In the genomic region with DNA sequence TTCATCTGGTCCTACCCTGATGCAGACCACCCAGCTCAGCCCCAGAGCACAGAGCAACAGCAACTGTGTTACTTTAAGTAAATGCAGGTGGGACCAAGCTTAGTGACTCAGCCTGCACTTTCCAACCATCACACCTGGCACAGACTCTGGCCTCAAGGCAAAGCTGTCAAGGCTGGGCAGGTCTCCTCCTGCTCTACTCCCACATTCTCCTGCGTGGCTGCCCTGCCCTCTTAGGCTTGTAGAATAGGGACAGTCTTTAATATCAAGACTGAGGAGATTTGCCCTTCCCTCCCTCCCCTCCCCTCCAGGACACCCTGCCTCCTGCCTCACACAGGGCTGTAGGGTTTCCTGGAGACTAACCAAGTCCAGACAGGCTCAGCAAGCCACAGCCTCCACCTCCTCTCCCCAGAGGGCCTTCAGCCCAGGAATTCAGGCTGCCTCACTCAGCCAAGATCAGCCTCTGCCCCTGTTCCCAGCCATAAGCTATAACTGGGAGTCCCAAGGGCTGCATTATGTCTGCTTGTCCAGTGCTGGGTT, we compare ENCODE assay signal across 14 mouse cellular contexts. TPM values are rescaled to one million over a fixed set of nuclear protein-coding genes. Genes with fewer than 3 reads are reported as not detected.
DNase-seq lines count a peak whose midpoint lies in the region; ATAC-seq and TF ChIP-seq lines count a peak whose summit lies in the region.
"Had no signal": no experiment of that assay in that cellular context is flagged by ENCODE, and none has a peak within 500 bp of the region (broad histone marks: within the 10 kb centered on the region; RNA-seq: fewer than 3 reads in every experiment).

No protein-coding gene starts in this region.

- no peak for TF ChIP-seq EP300 in stomach, postnatal 0 days (optimal IDR thresholded peaks at IDR 0.05)

- H3K4me1 ChIP-seq in lung, embryonic 14.5 days (ENCODE audit: insufficient read depth) = no peaks in the 10 kb centered on the region
- 0 out of 2 replicates have a peak, but pooled peaks cover 6% of the 10 kb centered on the region for H3K4me1 ChIP-seq in intestine, embryonic 15.5 days (replicated peaks)
- H3K4me1 ChIP-seq in stomach, postnatal 0 days (replicated peaks; ENCODE audit: control insufficient read depth, insufficient read depth) = peaks cover 3% of the 10 kb centered on the region; the same call in 1 of the 2 replicates
- no peaks in the 10 kb centered on the region for H3K4me1 ChIP-seq in liver, embryonic 11.5 days (replicated peaks; ENCODE audit: control insufficient read depth, insufficient read depth, low read length)

- WGBS in lung, embryonic 14.5 days = 62% methylated on average over 1 of the region's 1 CpGs
- 24% methylated on average over 1 of the region's 1 CpGs for WGBS in intestine, embryonic 15.5 days
- 25% methylated on average over 1 of the region's 1 CpGs for WGBS in stomach, postnatal 0 days
- WGBS in liver, embryonic 11.5 days = 29% methylated on average over 1 of the region's 1 CpGs

- no peak overlapping the region for H3K9ac ChIP-seq in lung, embryonic 14.5 days
- H3K9ac ChIP-seq in intestine, embryonic 15.5 days = no peak overlapping the region
- no peak overlapping the region for H3K9ac ChIP-seq in stomach, postnatal 0 days (ENCODE audit: low read length)
- no peak overlapping the region for H3K9ac ChIP-seq in liver, embryonic 11.5 days (ENCODE audit: low read depth, low read length)
- H3K9ac ChIP-seq: liver, embryonic 14.5 days had no signal

- H3K4me3 ChIP-seq in lung, embryonic 14.5 days (ENCODE audit: low read depth, low read length) = no peak overlapping the region
- H3K4me3 ChIP-seq in intestine, embryonic 15.5 days (replicated peaks) = no peak overlapping the region
- H3K4me3 ChIP-seq in stomach, postnatal 0 days (ENCODE audit: low read depth, low read length) = no peak overlapping the region
- H3K4me3 ChIP-seq in liver, embryonic 11.5 days (ENCODE audit: low read depth, low read length) = no peak overlapping the region
- H3K4me3 ChIP-seq: myocyte had no signal

- no peak overlapping the region for H3K27ac ChIP-seq in lung, embryonic 14.5 days (ENCODE audit: low read depth)
- peak overlapping the region; percentile 42; the same call in 1 of the 2 replicates for H3K27ac ChIP-seq in intestine, embryonic 15.5 days
- H3K27ac ChIP-seq in stomach, postnatal 0 days (replicated peaks) = peak overlapping the region; percentile 84
- H3K27ac ChIP-seq in liver, embryonic 11.5 days (ENCODE audit: low read depth, low read length) = no peak overlapping the region
- H3K27ac ChIP-seq: liver, embryonic 14.5 days had no signal

- no peaks in the 10 kb centered on the region for H3K36me3 ChIP-seq in lung, embryonic 14.5 days (ENCODE audit: insufficient read depth)
- H3K36me3 ChIP-seq in intestine, embryonic 15.5 days = no peaks in the 10 kb centered on the region
- no peaks in the 10 kb centered on the region for H3K36me3 ChIP-seq in stomach, postnatal 0 days (ENCODE audit: control insufficient read depth, insufficient read depth, low read length)
- no peaks in the 10 kb centered on the region for H3K36me3 ChIP-seq in liver, embryonic 11.5 days (ENCODE audit: control insufficient read depth, insufficient read depth, low read length)

- ATAC-seq in lung, embryonic 14.5 days (ENCODE audit: insufficient read depth) = peak; percentile 56; the same call in 1 of the 2 replicates
- ATAC-seq in intestine, embryonic 15.5 days = peak; percentile 73
- peak; percentile 86 for ATAC-seq in stomach, postnatal 0 days (ENCODE audit: low FRiP score, low TSS enrichment)
- no peak for ATAC-seq in liver, embryonic 11.5 days (replicated peaks; ENCODE audit: low FRiP score)
- ATAC-seq: forebrain, embryonic 16.5 days had no signal

- 0 out of 2 replicates have a peak, but pooled peaks cover 2% of the 10 kb centered on the region for H3K9me3 ChIP-seq in lung, embryonic 14.5 days (ENCODE audit: low read depth, low read length)
- no peaks in the 10 kb centered on the region for H3K9me3 ChIP-seq in intestine, embryonic 15.5 days
- H3K9me3 ChIP-seq in stomach, postnatal 0 days (ENCODE audit: control insufficient read depth, low read length) = no peaks in the 10 kb centered on the region
- no peaks in the 10 kb centered on the region for H3K9me3 ChIP-seq in liver, embryonic 11.5 days (ENCODE audit: control insufficient read depth, low read length)

- H3K4me2 ChIP-seq in lung, embryonic 14.5 days = no peak overlapping the region
- H3K4me2 ChIP-seq in intestine, embryonic 15.5 days (replicated peaks) = no peak overlapping the region
- H3K4me2 ChIP-seq in stomach, postnatal 0 days (replicated peaks; ENCODE audit: low read depth) = no peak overlapping the region
- no peak overlapping the region for H3K4me2 ChIP-seq in liver, embryonic 11.5 days

- no peak for TF ChIP-seq CTCF in lung, embryonic 14.5 days (IDR thresholded peaks at IDR 0.05; ENCODE audit: low read depth)
- TF ChIP-seq CTCF in stomach, postnatal 0 days (IDR thresholded peaks at IDR 0.05; ENCODE audit: low read depth) = no peak

- DNase-seq in embryo, embryonic 11 days = peak; percentile 25
- DNase-seq in embryo, embryonic 9.5 days (ENCODE audit: extremely low spot score) = no peak
- peak; percentile 11 for DNase-seq in lung, embryonic 14.5 days
- DNase-seq in lung, postnatal 10 days = no peak
- DNase-seq in stomach, postnatal 0 days (ENCODE audit: low spot score) = peak; percentile 70
- no peak for DNase-seq in thymus, postnatal 10 days (ENCODE audit: low spot score in 2 of 2)
- no peak for DNase-seq in liver, embryonic 11.5 days (ENCODE audit: low spot score)
- DNase-seq: cerebellum, postnatal 25 days; spleen, adult 18-20 months; thymus, postnatal 4 days had no signal

- H3K27me3 ChIP-seq in lung, embryonic 14.5 days (ENCODE audit: insufficient read depth, low read length) = no peaks in the 10 kb centered on the region
- H3K27me3 ChIP-seq in intestine, embryonic 15.5 days (replicated peaks) = no peaks in the 10 kb centered on the region
- no peaks in the 10 kb centered on the region for H3K27me3 ChIP-seq in stomach, postnatal 0 days (ENCODE audit: control insufficient read depth, insufficient read depth, low read length)
- no peaks in the 10 kb centered on the region for H3K27me3 ChIP-seq in liver, embryonic 11.5 days (replicated peaks; ENCODE audit: control insufficient read depth, insufficient read depth, low read length)

RNA-seq across cellular contexts. Expression of a gene that starts 13.9 kb away (rescaled TPM):
- polyA plus RNA-seq in lung, embryonic 14.5 days (2014; fragmentation: Nextera tagmentation; extraction: Ambion mirVana) = 1.0 and 1.7 TPM in 2 replicates
- polyA plus RNA-seq in intestine, embryonic 15.5 days (2015; fragmentation: Nextera tagmentation; extraction: Ambion mirVana) = 0.98 and 1.4 TPM in 2 replicates
- 296 and 301 TPM in 2 replicates for polyA plus RNA-seq in stomach, postnatal 0 days (2015; fragmentation: Nextera tagmentation; extraction: Ambion mirVana)
- polyA plus RNA-seq in liver, embryonic 11.5 days (2014; fragmentation: Nextera tagmentation; extraction: Ambion mirVana) = not detected in 2 replicates

RNA-seq across cellular contexts. Expression of a gene that starts 16.1 kb away (rescaled TPM):
- 3.2 and 3.7 TPM in 2 replicates for polyA plus RNA-seq in lung, embryonic 14.5 days (2014; fragmentation: Nextera tagmentation; extraction: Ambion mirVana)
- polyA plus RNA-seq in intestine, embryonic 15.5 days (2015; fragmentation: Nextera tagmentation; extraction: Ambion mirVana) = 1,462 and 1,582 TPM in 2 replicates
- polyA plus RNA-seq in stomach, postnatal 0 days (2015; fragmentation: Nextera tagmentation; extraction: Ambion mirVana) = 469 and 489 TPM in 2 replicates
- 2.9 and 5.1 TPM in 2 replicates for polyA plus RNA-seq in liver, embryonic 11.5 days (2014; fragmentation: Nextera tagmentation; extraction: Ambion mirVana)

RNA-seq across cellular contexts. Expression of a gene that starts 24.8 kb away (rescaled TPM):
- polyA plus RNA-seq in lung, embryonic 14.5 days (2014; fragmentation: Nextera tagmentation; extraction: Ambion mirVana) = 127 and 133 TPM in 2 replicates
- 234 and 260 TPM in 2 replicates for polyA plus RNA-seq in intestine, embryonic 15.5 days (2015; fragmentation: Nextera tagmentation; extraction: Ambion mirVana)
- 426 and 435 TPM in 2 replicates for polyA plus RNA-seq in stomach, postnatal 0 days (2015; fragmentation: Nextera tagmentation; extraction: Ambion mirVana)
- 107 TPM in 2 replicates for polyA plus RNA-seq in liver, embryonic 11.5 days (2014; fragmentation: Nextera tagmentation; extraction: Ambion mirVana)

RNA-seq across cellular contexts. Expression of a gene that starts 31.5 kb away (rescaled TPM):
- polyA plus RNA-seq in lung, embryonic 14.5 days (2014; fragmentation: Nextera tagmentation; extraction: Ambion mirVana) = 0.42 and 0.61 TPM in 2 replicates
- polyA plus RNA-seq in intestine, embryonic 15.5 days (2015; fragmentation: Nextera tagmentation; extraction: Ambion mirVana) = 0.30 TPM in 2 replicates
- 1.9 and 2.3 TPM in 2 replicates for polyA plus RNA-seq in stomach, postnatal 0 days (2015; fragmentation: Nextera tagmentation; extraction: Ambion mirVana)
- 0.21 and 0.37 TPM in 2 replicates for polyA plus RNA-seq in liver, embryonic 11.5 days (2014; fragmentation: Nextera tagmentation; extraction: Ambion mirVana)

RNA-seq across cellular contexts. Expression of a gene that starts 41.4 kb away (rescaled TPM):
- polyA plus RNA-seq in lung, embryonic 14.5 days (2014; fragmentation: Nextera tagmentation; extraction: Ambion mirVana) = 254 and 255 TPM in 2 replicates
- 210 and 237 TPM in 2 replicates for polyA plus RNA-seq in intestine, embryonic 15.5 days (2015; fragmentation: Nextera tagmentation; extraction: Ambion mirVana)
- 153 and 156 TPM in 2 replicates for polyA plus RNA-seq in stomach, postnatal 0 days (2015; fragmentation: Nextera tagmentation; extraction: Ambion mirVana)
- polyA plus RNA-seq in liver, embryonic 11.5 days (2014; fragmentation: Nextera tagmentation; extraction: Ambion mirVana) = 238 and 279 TPM in 2 replicates

Comparison
In these comparisons a context has a peak if more than half of its experiments do, and no peak if none do; other contexts are left out.
1. DNase-seq: peak in embryo, embryonic 11 days (single experiment), lung, embryonic 14.5 days (single experiment) and stomach, postnatal 0 days (single experiment); none in embryo, embryonic 9.5 days (single experiment), lung, postnatal 10 days (single experiment), thymus, postnatal 10 days (0 of 2) and liver, embryonic 11.5 days (single experiment).
2. H3K27ac ChIP-seq: peak in intestine, embryonic 15.5 days (single experiment) and stomach, postnatal 0 days (single experiment); none in lung, embryonic 14.5 days (single experiment) and liver, embryonic 11.5 days (single experiment).
3. RNA of a gene that starts 13.9 kb away (polyA plus RNA-seq): 296 to 301 TPM in stomach, postnatal 0 days; 1.0 to 1.7 TPM in lung, embryonic 14.5 days, 0.98 to 1.4 TPM in intestine, embryonic 15.5 days and not detected in liver, embryonic 11.5 days; every median in the first group is over 100 times any median in the second.
4. RNA of a gene that starts 16.1 kb away (polyA plus RNA-seq): 1,462 to 1,582 TPM in intestine, embryonic 15.5 days and 469 to 489 TPM in stomach, postnatal 0 days; 2.9 to 5.1 TPM in liver, embryonic 11.5 days and 3.2 to 3.7 TPM in lung, embryonic 14.5 days; every median in the first group is over 10 times any median in the second.